Mouse (Mus musculus) liver, adult 2 months (tissue): ENCODE measurements at regions not wholly inside any gene's neighbourhood (a gene's known extent, or its start where the extent isn't known, plus 50 kb on each side); places are given as distances from the start of the nearest gene placed in this dataset.
A peak's percentile ranks its signal among the peaks of the same experiment; 100 is the strongest.

ENCODE experiments used
- DNase-seq: peaks from one replicate; pipeline ENCODE4 v3.0.0-alpha.2; 2011; ENCODE audit warnings: low read depth, low spot score; ENCODE audit errors: extremely low read depth
- H3K27ac ChIP-seq: fragments of 200-500 bp; replicated peaks from 2 replicates; pipeline ENCODE4 v1.5.1; 2012; ENCODE audit warnings: low read depth, mild to moderate bottlenecking, control low read depth, inconsistent platforms, low read length; ENCODE audit not compliant: insufficient read depth
- H3K27me3 ChIP-seq: fragments of 200-500 bp; 2 replicates; pipeline ENCODE4 v1.6.1; 2012; ENCODE audit warnings: mild to moderate bottlenecking, moderate library complexity, low read length, inconsistent platforms; ENCODE audit not compliant: control insufficient read depth, insufficient read depth
- H3K36me3 ChIP-seq: fragments of 200-500 bp; 2 replicates; pipeline ENCODE4 v1.6.1; 2012; ENCODE audit warnings: low read length, inconsistent platforms; ENCODE audit not compliant: control insufficient read depth, insufficient read depth
- H3K4me1 ChIP-seq: fragments of 200-500 bp; 2 replicates; pipeline ENCODE4 v1.6.1; 2011; ENCODE audit warnings: low read length; ENCODE audit not compliant: control insufficient read depth, insufficient read depth
- H3K4me3 ChIP-seq: fragments of 200-500 bp; 2 replicates; pipeline ENCODE4 v1.5.1; 2011; ENCODE audit warnings: low read depth, mild to moderate bottlenecking, control low read depth, low read length, moderate library complexity; ENCODE audit not compliant: insufficient read depth
- H3K79me2 ChIP-seq: fragments of 200-500 bp; 2 replicates; pipeline ENCODE4 v1.6.1; 2012; ENCODE audit warnings: inconsistent platforms, mild to moderate bottlenecking, low read length, moderate library complexity; ENCODE audit not compliant: control insufficient read depth, insufficient read depth
- H3K9ac ChIP-seq: fragments of 200-500 bp; 2 replicates; pipeline ENCODE4 v1.6.1; 2012; ENCODE audit warnings: low read depth, mild to moderate bottlenecking, control low read depth, inconsistent platforms, low read length
- CTCF ChIP-seq: fragments of 200-500 bp; IDR thresholded peaks from 2 replicates; pipeline ENCODE4 v1.5.1; 2011; ENCODE audit warnings: low read depth, low read length, control low read depth
- POLR2A ChIP-seq: fragments of 200-500 bp; IDR thresholded peaks from 2 replicates; pipeline ENCODE4 v1.6.1; 2011; ENCODE audit warnings: low read length, control low read depth; ENCODE audit not compliant: insufficient read depth; ENCODE audit errors: extremely low read depth

- no peak for TF ChIP-seq CTCF
- no peak for TF ChIP-seq POLR2A
- Histone ChIP-seq H3K4me3 (no peak overlapping the region), H3K27ac (no peak overlapping the region), H3K27me3 (no peaks in the 10 kb centered on the region), H3K9ac (no peak overlapping the region), H3K36me3 (no peaks in the 10 kb centered on the region), H3K79me2 (no peaks in the 10 kb centered on the region), H3K4me1 (peaks cover 14% of the 10 kb centered on the region)
- peak; percentile 62 for DNase-seq
Measured at GRCm38 (mm10) chr4:61962315-61962714, 91.6 kb downstream of the Mup20 start.
